Mouse (Mus musculus) WW6 (cell line): ENCODE measurements around the gene Leprot.

Experiments used
- DNase-seq: peaks from one replicate; pipeline ENCODE4 v3.0.0-alpha.2; 2013; ENCODE audit warnings: low read depth, low spot score

The Leprot gene

GRCm38 (mm10) chr4:101647196-101647905 lies at the start of gene Leprot:
TSS of gene Leprot (plus strand) at chr4:101647718.
- peak; percentile 93 for DNase-seq

- DNase-seq = peak; percentile 5
Observed at GRCm38 (mm10) chr4:101601758-101602157, 45.8 kb upstream of the Leprot start.

- DNase-seq = no peak
Observed at GRCm38 (mm10) chr4:101603635-101604034, 43.9 kb upstream of the Leprot start.

- no peak for DNase-seq
Observed at GRCm38 (mm10) chr4:101616520-101616919, 31.0 kb upstream of the Leprot start.

- no peak for DNase-seq
Observed at GRCm38 (mm10) chr4:101617742-101618141, 29.8 kb upstream of the Leprot start.

GRCm38 (mm10) chr4:101620206-101620605 lies 27.3 kb upstream of the Leprot start:
- DNase-seq = no peak

- no peak for DNase-seq
Observed at GRCm38 (mm10) chr4:101621241-101621640, 26.3 kb upstream of the Leprot start.

GRCm38 (mm10) chr4:101625278-101625677 lies 22.2 kb upstream of the Leprot start:
- DNase-seq = no peak

- no peak for DNase-seq
Observed at GRCm38 (mm10) chr4:101635596-101635995, 11.9 kb upstream of the Leprot start.

- no peak for DNase-seq
Observed at GRCm38 (mm10) chr4:101637472-101637871, 10.0 kb upstream of the Leprot start.

- no peak for DNase-seq
Observed at GRCm38 (mm10) chr4:101640631-101641030, 6.9 kb upstream of the Leprot start.

GRCm38 (mm10) chr4:101642708-101643107 lies 4.8 kb upstream of the Leprot start:
- no peak for DNase-seq

- DNase-seq = no peak
Observed at GRCm38 (mm10) chr4:101643216-101643615, 4.3 kb upstream of the Leprot start.

GRCm38 (mm10) chr4:101646857-101647195 lies 692 bp upstream of the Leprot start:
- DNase-seq = no peak

- no peak for DNase-seq
Observed at GRCm38 (mm10) chr4:101647976-101648642, 591 bp downstream of the Leprot start.

- no peak for DNase-seq
Observed at GRCm38 (mm10) chr4:101648745-101649144, 1.2 kb downstream of the Leprot start.

GRCm38 (mm10) chr4:101650961-101651360 lies 3.4 kb downstream of the Leprot start:
- DNase-seq = no peak

- DNase-seq = no peak
Observed at GRCm38 (mm10) chr4:101654256-101654655, 6.7 kb downstream of the Leprot start.

GRCm38 (mm10) chr4:101654788-101655414 lies 7.4 kb downstream of the Leprot start:
- DNase-seq = no peak

GRCm38 (mm10) chr4:101655415-101655790 lies 7.9 kb downstream of the Leprot start:
- DNase-seq = no peak

- DNase-seq = no peak
Observed at GRCm38 (mm10) chr4:101656056-101656455, 8.5 kb downstream of the Leprot start.

- DNase-seq = no peak
Observed at GRCm38 (mm10) chr4:101656956-101657570, 9.5 kb downstream of the Leprot start.
